Mouse (Mus musculus) liver, embryonic 14.5 days (tissue): Measurements from ENCODE around the gene Krt86. TPM values are rescaled to one million over a fixed set of nuclear protein-coding genes. Genes with fewer than 3 reads are reported as not detected.

Experiments
- ATAC-seq: fragments of 200-750 bp; cut with Nextera tagmentation; 2 replicates; pipeline ENCODE4 v1.8.0; 2017; ENCODE audit warnings: moderate number of reproducible peaks, mild to moderate bottlenecking, moderate library complexity; ENCODE audit not compliant: insufficient read depth
- DNase-seq, 3 experiments: peaks; one replicate each; pipeline ENCODE4 v3.0.0-alpha.2; 2012 to 2013; ENCODE audit warnings: low read depth in 3 of 3, low spot score in 3 of 3
- H3K27ac ChIP-seq: fragments of 300-500 bp; sonication (generic); 2 replicates; pipeline ENCODE4 v1.5.1; 2014; ENCODE audit warnings: moderate library complexity, mild to moderate bottlenecking, control low read depth, inconsistent platforms
- H3K27me3 ChIP-seq: fragments of 300-500 bp; sonication (generic); 2 replicates; pipeline ENCODE4 v1.6.1; 2014; ENCODE audit warnings: mild to moderate bottlenecking, low read length, moderate library complexity; ENCODE audit not compliant: control insufficient read depth, insufficient read depth
- H3K36me3 ChIP-seq: fragments of 300-500 bp; sonication (generic); replicated peaks from 2 replicates; pipeline ENCODE4 v1.6.1; 2014; ENCODE audit warnings: low read depth; ENCODE audit not compliant: control insufficient read depth, insufficient read depth
- H3K4me1 ChIP-seq, 2 experiments: fragments of 200-500 bp in 1 of 2; fragments of 300-500 bp in 1 of 2; sonication (generic) in 1 of 2; replicated peaks; 2 replicates each; pipeline ENCODE4 v1.6.1; 2012 to 2014; ENCODE audit warnings: antibody characterized with exemption in 1 of 2, inconsistent platforms in 1 of 2, low read length in 1 of 2; ENCODE audit not compliant: control insufficient read depth in 2 of 2, insufficient read depth in 2 of 2
- H3K4me2 ChIP-seq: fragments of 300-500 bp; sonication (generic); 2 replicates; pipeline ENCODE4 v1.6.1; 2014; ENCODE audit warnings: low read depth, mild to moderate bottlenecking, control low read depth, moderate library complexity
- H3K4me3 ChIP-seq, 2 experiments: fragments of 200-500 bp in 1 of 2; fragments of 300-500 bp in 1 of 2; sonication (generic) in 1 of 2; 2 replicates each; pipeline ENCODE4 v1.5.1; 2012 to 2014; ENCODE audit warnings: low read depth in 2 of 2, low read length in 2 of 2, mild to moderate bottlenecking in 2 of 2, control low read depth in 1 of 2, inconsistent platforms in 1 of 2, moderate library complexity in 1 of 2; ENCODE audit not compliant: insufficient read depth in 1 of 2
- H3K9ac ChIP-seq: fragments of 300-500 bp; sonication (generic); replicated peaks from 2 replicates; pipeline ENCODE4 v1.6.1; 2014; ENCODE audit warnings: mild to moderate bottlenecking, control low read depth, moderate library complexity
- H3K9me3 ChIP-seq: fragments of 300-500 bp; sonication (generic); 2 replicates; pipeline ENCODE4 v1.6.1; 2016; ENCODE audit warnings: low read length, mixed read lengths; ENCODE audit not compliant: control insufficient read depth
- CTCF ChIP-seq: IDR thresholded peaks from 2 replicates; pipeline ENCODE4 v1.5.1; 2016; ENCODE audit warnings: antibody characterized with exemption, low read depth, control low read depth
- EP300 ChIP-seq: IDR thresholded peaks from 2 replicates; pipeline ENCODE4 v1.6.1; 2016; ENCODE audit warnings: antibody characterized with exemption, low read depth
- WGBS: fragments of 180-500 bp; shearing (Covaris S2); extraction: QIAGEN DNeasy Blood & Tissue Kit; methylation state at CpG from one replicate; pipeline ENCODE4 v1.1.7; 2014; ENCODE audit not compliant: insufficient replicate concordance; 5-methylcytosine and 5-hydroxymethylcytosine counted together
- polyA plus RNA-seq, 2 experiments: library from polyadenylated mRNA; depleted of rRNA in 1 of 2; stranded (reverse) in 1 of 2; unstranded in 1 of 2; fragments of >200 nt; fragmentation: Nextera tagmentation in 1 of 2; extraction: Ambion mirVana in 1 of 2; gene quantifications; 2 replicates each; pipeline versions ENCODE4 v1.2.1 to v1.2.3; 2012 to 2014

Gene Krt86
- polyA plus RNA-seq, 2 experiments = not detected

DNA sequence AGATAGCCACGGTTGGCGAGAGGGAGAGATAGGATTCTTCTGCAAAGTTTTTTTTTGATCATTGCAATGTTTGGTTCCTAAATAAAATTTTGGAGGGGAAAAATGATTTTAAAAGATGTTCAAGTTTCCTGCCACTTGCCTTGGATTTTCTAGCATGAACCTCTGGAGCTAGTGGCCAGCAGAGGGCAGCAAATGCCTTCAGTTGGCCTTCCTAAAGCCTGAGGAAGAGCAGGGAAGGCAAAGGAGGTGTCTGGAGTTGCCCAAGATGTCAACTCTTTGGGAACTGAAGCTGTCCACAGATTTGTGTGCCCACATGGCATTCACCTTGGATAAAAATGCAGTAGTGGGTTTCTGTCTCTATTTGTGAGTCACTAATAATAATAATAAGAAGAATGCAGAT lies 46.5 kb downstream of the Krt86 start:
- Histone ChIP-seq H3K27me3 (no peaks in the 10 kb centered on the region), H3K4me2 (no peak overlapping the region), H3K9me3 (no peaks in the 10 kb centered on the region), H3K36me3 (no peaks in the 10 kb centered on the region), H3K9ac (no peak overlapping the region), H3K27ac (no peak overlapping the region), H3K4me3 (no peak overlapping the region), H3K4me1 (no peaks in the 10 kb centered on the region)
- no peak for TF ChIP-seq EP300
- peak; percentile 70 for TF ChIP-seq CTCF
- 10% methylated on average over 2 of the region's 2 CpGs for WGBS
- ATAC-seq = no peak
- DNase-seq = peak in 2 of 3 experiments; percentile 10 to 16

GRCm38 (mm10) chr15:101522556-101523232 lies 49.4 kb downstream of the Krt86 start:
- H3K27ac ChIP-seq = no peak overlapping the region
- no peak for DNase-seq

More at GRCm38 (mm10) chr15:101522556-101523232, 49.4 kb downstream of the Krt86 start:
- 40% methylated on average over 4 of the region's 4 CpGs for WGBS
- no peak overlapping the region for H3K4me3 ChIP-seq
- no peak overlapping the region for H3K9ac ChIP-seq
- H3K9me3 ChIP-seq = no peaks in the 10 kb centered on the region
- ATAC-seq = no peak
- no peaks in the 10 kb centered on the region for H3K4me1 ChIP-seq
- no peak overlapping the region for H3K4me2 ChIP-seq
- no peak for TF ChIP-seq EP300
- TF ChIP-seq CTCF = no peak
- H3K27me3 ChIP-seq = no peaks in the 10 kb centered on the region
- no peaks in the 10 kb centered on the region for H3K36me3 ChIP-seq

Other genes with a start within 250 kb of the Krt86 start
- 0.50 and 0.73 TPM in 2 replicates for gene Grasp, start 249.3 kb upstream of the Krt86 start, polyA plus RNA-seq (2012; rRNA removed)
- 0.13 and 0.27 TPM in 2 replicates for gene Grasp, start 249.3 kb upstream of the Krt86 start, polyA plus RNA-seq (2014; fragmentation: Nextera tagmentation; extraction: Ambion mirVana)
- gene Nr4a1, start 219.2 kb upstream of the Krt86 start, polyA plus RNA-seq (2012; rRNA removed) = 0.42 and 0.48 TPM in 2 replicates
- 0.19 and 0.23 TPM in 2 replicates for gene Nr4a1, start 219.2 kb upstream of the Krt86 start, polyA plus RNA-seq (2014; fragmentation: Nextera tagmentation; extraction: Ambion mirVana)
- 13.1 and 17.2 TPM in 2 replicates for gene Atg101, start 189.2 kb upstream of the Krt86 start, polyA plus RNA-seq (2012; rRNA removed)
- 21.3 and 23.7 TPM in 2 replicates for gene Atg101, start 189.2 kb upstream of the Krt86 start, polyA plus RNA-seq (2014; fragmentation: Nextera tagmentation; extraction: Ambion mirVana)
- gene 6030408B16Rik, start 180.3 kb upstream of the Krt86 start, polyA plus RNA-seq (2012; rRNA removed) = 0.10 and 0.11 TPM in 2 replicates
- gene 6030408B16Rik, start 180.3 kb upstream of the Krt86 start, polyA plus RNA-seq (2014; fragmentation: Nextera tagmentation; extraction: Ambion mirVana) = 0.18 and 0.35 TPM in 2 replicates
- gene Krt80, start 103.3 kb upstream of the Krt86 start, polyA plus RNA-seq (2012; rRNA removed) = 0.15 and 0.19 TPM in 2 replicates
- gene Krt80, start 103.3 kb upstream of the Krt86 start, polyA plus RNA-seq (2014; fragmentation: Nextera tagmentation; extraction: Ambion mirVana) = 0.27 TPM in 2 replicates
- 0.82 and 0.85 TPM in 2 replicates for gene Krt7, start 62.4 kb upstream of the Krt86 start, polyA plus RNA-seq (2012; rRNA removed)
- gene Krt7, start 62.4 kb upstream of the Krt86 start, polyA plus RNA-seq (2014; fragmentation: Nextera tagmentation; extraction: Ambion mirVana) = 1.5 TPM in 2 replicates
- not detected in 2 replicates for gene Krt87, start 34.7 kb upstream of the Krt86 start, polyA plus RNA-seq (2012; rRNA removed)
- not detected in 2 replicates for gene Krt87, start 34.7 kb upstream of the Krt86 start, polyA plus RNA-seq (2014; fragmentation: Nextera tagmentation; extraction: Ambion mirVana)
- not detected in 2 replicates for gene Krt88, start 25.7 kb upstream of the Krt86 start, polyA plus RNA-seq (2012; rRNA removed)
- not detected in 2 replicates for gene Krt88, start 25.7 kb upstream of the Krt86 start, polyA plus RNA-seq (2014; fragmentation: Nextera tagmentation; extraction: Ambion mirVana)
- gene Krt81, start 9.7 kb upstream of the Krt86 start, polyA plus RNA-seq (2012; rRNA removed) = not detected in 2 replicates
- gene Krt81, start 9.7 kb upstream of the Krt86 start, polyA plus RNA-seq (2014; fragmentation: Nextera tagmentation; extraction: Ambion mirVana) = not detected in 2 replicates
- gene Krt83, start 18.0 kb downstream of the Krt86 start, polyA plus RNA-seq (2012; rRNA removed) = 0.03 TPM in 1 of 2 replicates, not detected in the other
- 0.30 TPM in 1 of 2 replicates, not detected in the other for gene Krt83, start 18.0 kb downstream of the Krt86 start, polyA plus RNA-seq (2014; fragmentation: Nextera tagmentation; extraction: Ambion mirVana)
- gene Gm49425, start 43.8 kb downstream of the Krt86 start, polyA plus RNA-seq (2012; rRNA removed) = not detected in 2 replicates
- not detected in 2 replicates for gene Gm49425, start 43.8 kb downstream of the Krt86 start, polyA plus RNA-seq (2014; fragmentation: Nextera tagmentation; extraction: Ambion mirVana)
- not detected in 2 replicates for gene Krt84, start 59.3 kb downstream of the Krt86 start, polyA plus RNA-seq (2012; rRNA removed)
- not detected in 2 replicates for gene Krt84, start 59.3 kb downstream of the Krt86 start, polyA plus RNA-seq (2014; fragmentation: Nextera tagmentation; extraction: Ambion mirVana)
- not detected in 2 replicates for gene Krt82, start 77.2 kb downstream of the Krt86 start, polyA plus RNA-seq (2012; rRNA removed)
- not detected in 2 replicates for gene Krt82, start 77.2 kb downstream of the Krt86 start, polyA plus RNA-seq (2014; fragmentation: Nextera tagmentation; extraction: Ambion mirVana)
- gene Krt90, start 89.5 kb downstream of the Krt86 start, polyA plus RNA-seq (2012; rRNA removed) = not detected in 2 replicates
- not detected in 2 replicates for gene Krt90, start 89.5 kb downstream of the Krt86 start, polyA plus RNA-seq (2014; fragmentation: Nextera tagmentation; extraction: Ambion mirVana)
- gene Krt75, start 100.4 kb downstream of the Krt86 start, polyA plus RNA-seq (2012; rRNA removed) = not detected in 2 replicates
- gene Krt75, start 100.4 kb downstream of the Krt86 start, polyA plus RNA-seq (2014; fragmentation: Nextera tagmentation; extraction: Ambion mirVana) = not detected in 2 replicates
- not detected in 2 replicates for gene Gm5414, start 154.7 kb downstream of the Krt86 start, polyA plus RNA-seq (2012; rRNA removed)
- gene Gm5414, start 154.7 kb downstream of the Krt86 start, polyA plus RNA-seq (2014; fragmentation: Nextera tagmentation; extraction: Ambion mirVana) = not detected in 2 replicates
- not detected in 2 replicates for gene Gm5478, start 173.9 kb downstream of the Krt86 start, polyA plus RNA-seq (2012; rRNA removed)
- gene Gm5478, start 173.9 kb downstream of the Krt86 start, polyA plus RNA-seq (2014; fragmentation: Nextera tagmentation; extraction: Ambion mirVana) = not detected in 2 replicates
- gene Krt6b, start 206.8 kb downstream of the Krt86 start, polyA plus RNA-seq (2012; rRNA removed) = not detected in 2 replicates
- gene Krt6b, start 206.8 kb downstream of the Krt86 start, polyA plus RNA-seq (2014; fragmentation: Nextera tagmentation; extraction: Ambion mirVana) = not detected in 2 replicates
- 0.01 TPM in 1 of 2 replicates, not detected in the other for gene Krt6a, start 220.8 kb downstream of the Krt86 start, polyA plus RNA-seq (2012; rRNA removed)
- not detected in 2 replicates for gene Krt6a, start 220.8 kb downstream of the Krt86 start, polyA plus RNA-seq (2014; fragmentation: Nextera tagmentation; extraction: Ambion mirVana)
- 0.36 and 0.45 TPM in 2 replicates for gene Krt5, start 239.4 kb downstream of the Krt86 start, polyA plus RNA-seq (2012; rRNA removed)
- gene Krt5, start 239.4 kb downstream of the Krt86 start, polyA plus RNA-seq (2014; fragmentation: Nextera tagmentation; extraction: Ambion mirVana) = not detected in 2 replicates